Mouse (Mus musculus): ENCODE data around the gene Actl11.

- TF ChIP-seq CTCF (IDR thresholded peaks at IDR 0.05; ENCODE audit: insufficient read depth, low read depth, low read length) (no peak), POLR2A (IDR thresholded peaks at IDR 0.05; ENCODE audit: insufficient read depth, low read depth, low read length) (no peak)
These were observed 47.9 kb upstream of the Actl11 start for GRCm38 (mm10) chr9:107880411-107880810.

All from olfactory bulb, adult 2 months (tissue).